Mouse (Mus musculus) lung, embryonic 14.5 days (tissue): Measurements from ENCODE around the gene Usp47. TPM values are rescaled to one million over a fixed set of nuclear protein-coding genes. Genes with fewer than 3 reads are reported as not detected.

Source experiments
- ATAC-seq: fragments of 200-750 bp; cut with Nextera tagmentation; 2 replicates; pipeline ENCODE4 v1.8.0; 2017; ENCODE audit warnings: mild to moderate bottlenecking, moderate TSS enrichment, moderate library complexity; ENCODE audit not compliant: insufficient read depth
- DNase-seq: peaks from one replicate; pipeline ENCODE4 v3.0.0-alpha.2; 2015
- H3K27ac ChIP-seq: fragments of 300-500 bp; sonication (generic); 2 replicates; pipeline ENCODE4 v1.5.1; 2014; ENCODE audit warnings: low read depth, mild to moderate bottlenecking, moderate library complexity
- H3K27me3 ChIP-seq: fragments of 300-500 bp; sonication (generic); 2 replicates; pipeline ENCODE4 v1.6.1; 2014; ENCODE audit warnings: low read length, control low read depth; ENCODE audit not compliant: insufficient read depth
- H3K36me3 ChIP-seq: fragments of 300-500 bp; sonication (generic); 2 replicates; pipeline ENCODE4 v1.6.1; 2014; ENCODE audit warnings: control low read depth; ENCODE audit not compliant: insufficient read depth
- H3K4me1 ChIP-seq: fragments of 300-500 bp; sonication (generic); 2 replicates; pipeline ENCODE4 v1.6.1; 2014; ENCODE audit warnings: antibody characterized with exemption, control low read depth; ENCODE audit not compliant: insufficient read depth
- H3K4me2 ChIP-seq: fragments of 300-500 bp; sonication (generic); 2 replicates; pipeline ENCODE4 v1.6.1; 2014; ENCODE audit warnings: mild to moderate bottlenecking
- H3K4me3 ChIP-seq: fragments of 300-500 bp; sonication (generic); 2 replicates; pipeline ENCODE4 v1.5.1; 2014; ENCODE audit warnings: low read depth, low read length
- H3K9ac ChIP-seq: fragments of 300-500 bp; sonication (generic); 2 replicates; pipeline ENCODE4 v1.6.1; 2014
- H3K9me3 ChIP-seq: fragments of 300-500 bp; sonication (generic); 2 replicates; pipeline ENCODE4 v1.6.1; 2016; ENCODE audit warnings: low read depth, low read length, control low read depth
- CTCF ChIP-seq: IDR thresholded peaks from 2 replicates; pipeline ENCODE4 v1.5.1; 2016; ENCODE audit warnings: antibody characterized with exemption, low read depth
- WGBS: fragments of 180-500 bp; shearing (Covaris S2); extraction: QIAGEN DNeasy Blood & Tissue Kit; methylation state at CpG from one replicate; pipeline ENCODE4 v1.1.7; 2014; 5-methylcytosine and 5-hydroxymethylcytosine counted together
- polyA plus RNA-seq: library from polyadenylated mRNA; unstranded; fragments of >200 nt; fragmentation: Nextera tagmentation; extraction: Ambion mirVana; gene quantifications from 2 replicates; pipeline ENCODE4 v1.2.1, GENCODE M21; 2014

The Usp47 gene
- 91.1 and 92.1 TPM in 2 replicates for polyA plus RNA-seq

DNA sequence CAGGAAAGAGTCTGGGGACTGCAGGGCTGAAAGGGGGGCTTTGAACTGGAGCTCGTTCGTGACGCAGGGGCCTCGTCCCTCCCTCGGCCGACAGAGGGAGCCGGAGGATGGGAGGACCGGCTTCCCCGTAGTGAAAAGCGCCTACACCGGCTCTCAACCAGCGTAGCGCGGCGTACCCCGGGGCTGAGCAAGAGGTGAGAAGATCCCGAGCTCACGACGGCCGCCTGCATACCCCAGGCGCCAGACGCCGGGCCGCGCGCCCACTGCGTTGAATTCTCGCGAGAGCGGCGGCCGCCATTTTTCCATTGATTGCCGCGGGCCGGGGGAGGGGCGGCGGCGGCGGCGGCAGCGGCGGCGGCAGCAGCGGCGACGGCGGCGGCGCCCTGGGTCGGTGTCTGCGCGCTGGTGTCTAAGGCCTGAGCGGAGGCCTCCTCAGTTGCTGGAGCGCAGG is at the start of gene Usp47:
TSS of gene Usp47 (plus strand) at position 355 of the 451 bp plus-strand sequence.
- H3K36me3 ChIP-seq, result peaks cover 1% of the 10 kb centered on the region; the same call in 1 of the 2 replicates
- peak within 1 kb of the TSS; percentile 98 for H3K27ac ChIP-seq
- peak; percentile 72 for TF ChIP-seq CTCF
- no peaks in the 10 kb centered on the region for H3K9me3 ChIP-seq
- peak within 1 kb of the TSS; percentile 94 for H3K4me3 ChIP-seq
- ATAC-seq (peak; percentile 95), DNase-seq (peak; percentile 93)
- peak within 1 kb of the TSS; percentile 88 for H3K4me2 ChIP-seq
- H3K4me1 ChIP-seq, result peaks cover 25% of the 10 kb centered on the region
- no peaks in the 10 kb centered on the region for H3K27me3 ChIP-seq
- peak within 1 kb of the TSS; percentile 98 for H3K9ac ChIP-seq
- under 1% methylated on average over 54 of the region's 54 CpGs for WGBS

DNA sequence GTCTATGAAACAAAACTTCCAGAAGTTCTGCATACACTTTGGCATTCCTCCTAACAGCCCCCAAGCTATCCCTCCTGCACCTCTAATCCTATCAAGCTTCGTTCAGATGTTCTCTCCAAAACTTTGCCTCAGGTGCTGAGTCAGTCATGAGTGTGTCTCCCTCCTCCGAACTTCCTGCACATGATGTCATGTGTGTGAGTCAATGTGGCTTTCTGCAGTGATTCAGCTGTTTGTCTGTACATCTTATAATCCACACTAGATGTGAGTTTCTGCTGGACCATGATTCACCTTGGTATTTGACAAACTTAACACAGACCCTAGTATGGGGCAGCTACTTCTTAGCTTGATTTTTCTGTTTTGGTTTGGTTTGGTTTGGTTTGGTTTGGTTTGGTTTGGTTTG is 46.9 kb upstream of the Usp47 start:
- no peak overlapping the region for H3K27ac ChIP-seq
- no peak overlapping the region for H3K4me3 ChIP-seq
- H3K9me3 ChIP-seq, result no peaks in the 10 kb centered on the region
- no peaks in the 10 kb centered on the region for H3K27me3 ChIP-seq
- no peak overlapping the region for H3K4me2 ChIP-seq
- 71% methylated on average over 2 of the region's 2 CpGs for WGBS
- no peaks in the 10 kb centered on the region for H3K36me3 ChIP-seq
- ATAC-seq (no peak), DNase-seq (no peak)
- no peak overlapping the region for H3K9ac ChIP-seq
- H3K4me1 ChIP-seq, result no peaks in the 10 kb centered on the region
- no peak for TF ChIP-seq CTCF

DNA sequence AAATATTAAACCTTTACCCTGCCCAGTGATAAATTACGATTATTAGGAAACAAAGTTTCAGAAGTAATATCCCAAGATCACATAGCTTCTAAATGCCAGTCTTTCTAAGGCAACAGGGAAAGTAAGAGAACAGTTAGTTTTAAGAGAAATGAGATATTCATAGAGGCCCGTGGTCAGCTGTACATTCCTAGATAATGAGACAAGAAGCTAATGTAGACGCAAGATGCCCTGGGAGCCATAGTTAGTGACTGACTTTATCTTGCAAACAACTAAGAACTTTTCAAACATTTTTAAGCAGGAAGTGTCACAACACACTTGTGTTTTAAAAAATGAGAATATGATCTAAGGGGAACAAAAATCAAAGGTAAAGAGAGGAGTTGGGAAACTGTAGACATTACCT is 45.4 kb upstream of the Usp47 start:
- no peak for DNase-seq
- no peak overlapping the region for H3K4me3 ChIP-seq
- whole genome bisulfite sequencing, result 52% methylated on average over 3 of the region's 3 CpGs
- no peak for TF ChIP-seq CTCF
- H3K4me2 ChIP-seq, result no peak overlapping the region
- H3K27me3 ChIP-seq, result no peaks in the 10 kb centered on the region
- H3K27ac ChIP-seq, result no peak overlapping the region
- H3K4me1 ChIP-seq, result no peaks in the 10 kb centered on the region
- H3K9me3 ChIP-seq, result no peaks in the 10 kb centered on the region
- ATAC-seq, result no peak
- H3K36me3 ChIP-seq, result no peaks in the 10 kb centered on the region
- H3K9ac ChIP-seq, result no peak overlapping the region

DNA sequence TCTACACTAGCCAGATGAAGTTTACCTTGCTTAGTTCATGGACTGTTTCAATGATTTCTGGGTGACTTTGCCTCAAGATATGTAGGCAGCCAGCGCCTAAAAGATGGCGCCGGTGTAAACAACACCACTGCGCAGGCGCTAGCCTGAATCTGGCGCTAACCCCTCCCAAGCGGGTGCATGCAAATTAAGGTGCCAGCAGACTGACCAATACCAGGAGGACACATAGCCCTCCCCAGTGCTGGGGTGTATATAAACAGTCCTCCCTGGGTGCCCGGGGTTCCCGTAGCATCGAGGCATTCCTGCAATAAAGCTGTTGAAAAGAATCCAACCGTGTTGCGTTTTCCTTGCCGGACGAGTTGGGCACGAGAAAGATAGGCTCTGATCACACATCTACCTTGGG is 41.0 kb upstream of the Usp47 start:
- no peak for ATAC-seq
- Histone ChIP-seq H3K27me3 (no peaks in the 10 kb centered on the region), H3K4me2 (no peak overlapping the region), H3K9ac (no peak overlapping the region), H3K4me3 (no peak overlapping the region), H3K27ac (no peak overlapping the region), H3K4me1 (no peaks in the 10 kb centered on the region), H3K36me3 (no peaks in the 10 kb centered on the region), H3K9me3 (no peaks in the 10 kb centered on the region)
- no peak for TF ChIP-seq CTCF
- 95% methylated on average over 15 of the region's 15 CpGs for WGBS
- no peak for DNase-seq

DNA sequence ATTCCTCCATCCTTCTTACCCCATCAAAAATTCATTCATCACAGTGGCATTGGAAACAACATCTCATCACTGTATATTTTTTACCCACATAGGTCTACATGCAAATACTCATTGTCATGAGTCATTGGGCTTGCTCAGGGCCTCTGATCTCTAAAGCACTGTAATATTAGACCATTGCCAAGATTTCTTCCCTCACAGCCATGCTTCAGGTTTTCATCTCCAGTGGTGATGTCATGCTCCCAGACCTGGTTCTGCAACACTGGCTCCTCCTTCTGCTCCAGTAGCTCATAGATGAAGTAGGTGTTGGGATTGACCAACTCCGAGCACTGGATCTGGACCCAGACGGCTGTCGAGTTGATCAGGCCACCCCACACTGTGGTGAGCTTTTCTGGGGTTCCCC is 38.8 kb upstream of the Usp47 start:
- Histone ChIP-seq H3K4me3 (no peak overlapping the region), H3K9me3 (no peaks in the 10 kb centered on the region), H3K36me3 (no peaks in the 10 kb centered on the region), H3K27ac (no peak overlapping the region), H3K4me1 (no peaks in the 10 kb centered on the region), H3K27me3 (no peaks in the 10 kb centered on the region), H3K4me2 (no peak overlapping the region), H3K9ac (no peak overlapping the region)
- WGBS, result 83% methylated on average over 3 of the region's 3 CpGs
- no peak for TF ChIP-seq CTCF
- ATAC-seq, result no peak
- DNase-seq, result no peak

DNA sequence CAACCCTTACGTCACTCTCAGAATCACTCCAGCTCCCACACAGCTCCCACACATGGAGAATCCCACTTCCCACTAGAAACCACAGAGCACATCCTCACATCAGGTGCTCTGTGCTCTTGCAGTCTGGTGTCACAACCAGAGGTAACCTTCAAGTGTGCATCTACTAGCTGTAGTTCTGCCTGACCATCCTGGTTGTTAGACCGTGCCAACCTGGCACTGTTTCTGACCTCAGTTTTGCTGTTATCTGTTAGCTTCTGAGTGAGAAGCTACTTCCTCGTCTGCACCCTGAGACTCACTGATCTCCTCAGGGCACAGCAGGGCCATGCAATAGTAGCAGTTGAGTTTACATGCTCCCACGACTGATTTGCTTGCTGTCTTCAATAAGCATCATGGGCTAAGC is 38.0 kb upstream of the Usp47 start:
- no peak overlapping the region for H3K27ac ChIP-seq
- no peak overlapping the region for H3K4me3 ChIP-seq
- no peak for TF ChIP-seq CTCF
- no peaks in the 10 kb centered on the region for H3K9me3 ChIP-seq
- no peak overlapping the region for H3K4me2 ChIP-seq
- no peak for DNase-seq
- H3K4me1 ChIP-seq, result no peaks in the 10 kb centered on the region
- 78% methylated on average over 4 of the region's 4 CpGs for WGBS
- H3K9ac ChIP-seq, result no peak overlapping the region
- no peak for ATAC-seq
- no peaks in the 10 kb centered on the region for H3K27me3 ChIP-seq
- H3K36me3 ChIP-seq, result no peaks in the 10 kb centered on the region

DNA sequence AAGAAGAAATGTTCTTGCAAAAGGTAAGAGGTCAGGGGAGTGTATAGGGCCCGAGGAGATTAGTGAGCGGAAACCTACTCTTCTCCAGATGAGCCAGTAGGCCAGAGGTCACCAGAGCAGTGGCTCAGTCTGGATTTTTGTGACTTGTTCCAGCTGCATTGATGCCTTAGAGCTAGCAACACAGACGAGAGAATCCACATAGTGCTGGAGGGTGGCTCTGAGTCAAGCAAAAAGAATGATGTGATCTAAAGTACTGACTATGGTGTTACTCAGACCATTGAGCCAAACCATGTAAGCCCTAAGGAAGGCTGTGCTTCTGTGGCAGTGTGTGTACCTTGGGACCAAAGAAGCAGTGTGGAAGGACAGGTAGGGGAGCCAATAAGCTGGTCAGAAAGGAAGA is 36.4 kb upstream of the Usp47 start:
- no peak for ATAC-seq
- WGBS, result 75% methylated on average over 3 of the region's 3 CpGs
- Histone ChIP-seq H3K4me3 (no peak overlapping the region), H3K36me3 (no peaks in the 10 kb centered on the region), H3K4me2 (no peak overlapping the region), H3K27me3 (no peaks in the 10 kb centered on the region), H3K27ac (no peak overlapping the region), H3K4me1 (no peaks in the 10 kb centered on the region), H3K9ac (no peak overlapping the region), H3K9me3 (no peaks in the 10 kb centered on the region)
- no peak for DNase-seq
- no peak for TF ChIP-seq CTCF

DNA sequence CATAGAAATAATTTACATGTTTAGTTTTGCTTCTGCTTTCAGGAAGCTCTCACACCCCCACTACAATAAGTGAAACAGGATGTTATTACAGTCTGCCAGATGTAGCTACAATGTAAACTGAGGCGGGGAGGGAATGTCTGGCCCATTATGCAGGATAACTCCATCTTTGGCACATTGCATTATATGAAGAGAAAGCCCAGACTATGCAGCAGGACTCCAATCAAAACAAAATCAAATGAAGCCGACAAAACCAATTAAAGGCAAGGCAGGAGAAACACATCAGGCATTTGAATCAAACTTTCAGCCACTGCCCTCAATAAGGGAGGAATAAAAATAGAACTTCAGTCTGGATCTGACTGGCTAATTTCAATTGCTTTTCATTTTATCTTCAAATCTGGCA is 25.9 kb upstream of the Usp47 start:
- no peaks in the 10 kb centered on the region for H3K4me1 ChIP-seq
- no peak overlapping the region for H3K9ac ChIP-seq
- H3K36me3 ChIP-seq, result no peaks in the 10 kb centered on the region
- no peak overlapping the region for H3K4me2 ChIP-seq
- no peak overlapping the region for H3K4me3 ChIP-seq
- H3K9me3 ChIP-seq, result no peaks in the 10 kb centered on the region
- DNase-seq, result peak; percentile 40
- 54% methylated on average over 2 of the region's 2 CpGs for WGBS
- no peak for ATAC-seq
- TF ChIP-seq CTCF, result no peak
- H3K27me3 ChIP-seq, result no peaks in the 10 kb centered on the region
- H3K27ac ChIP-seq, result no peak overlapping the region
